Mouse (Mus musculus) lung, adult 2 months (tissue): ENCODE measurements around the gene Nrn1. TPM values are rescaled to one million over a fixed set of nuclear protein-coding genes. Genes with fewer than 3 reads are reported as not detected.
A peak's percentile ranks its signal among the peaks of the same experiment; 100 is the strongest.

Experiments used
- DNase-seq: peaks from one replicate; pipeline ENCODE4 v3.0.0; 2022
- H3K4me1 ChIP-seq: fragments of 200-500 bp; 2 replicates; pipeline ENCODE4 v1.6.1; 2011; ENCODE audit warnings: low read length; ENCODE audit not compliant: control insufficient read depth, insufficient read depth
- H3K4me3 ChIP-seq: fragments of 200-500 bp; replicated peaks from 2 replicates; pipeline ENCODE3; 2011; ENCODE audit warnings: low read depth, mild to moderate bottlenecking, control low read depth, low read length; ENCODE audit errors: extremely low read depth
- CTCF ChIP-seq: fragments of 200-500 bp; IDR thresholded peaks from 2 replicates; pipeline ENCODE4 v1.5.1; 2011; ENCODE audit warnings: mild to moderate bottlenecking, low read length, control low read depth; ENCODE audit not compliant: insufficient read depth
- POLR2A ChIP-seq: fragments of 200-500 bp; IDR thresholded peaks from 2 replicates; pipeline ENCODE4 v1.6.1; 2011; ENCODE audit warnings: low read depth, mild to moderate bottlenecking, control low read depth, low read length, borderline replicate concordance; ENCODE audit errors: extremely low read depth
- WGBS: fragments of 180-500 bp; shearing (Covaris S2); methylation state at CpG from one replicate; pipeline ENCODE4 v1.1.7; 2018; 5-methylcytosine and 5-hydroxymethylcytosine counted together
- polyA plus RNA-seq: library from polyadenylated mRNA; depleted of rRNA; stranded (reverse); fragments of >200 nt; gene quantifications from 2 replicates; pipeline ENCODE4 v1.2.3, GENCODE M21; 2012; rRNA removed

Gene Nrn1
- 9.2 and 12.9 TPM in 2 replicates for polyA plus RNA-seq

DNA sequence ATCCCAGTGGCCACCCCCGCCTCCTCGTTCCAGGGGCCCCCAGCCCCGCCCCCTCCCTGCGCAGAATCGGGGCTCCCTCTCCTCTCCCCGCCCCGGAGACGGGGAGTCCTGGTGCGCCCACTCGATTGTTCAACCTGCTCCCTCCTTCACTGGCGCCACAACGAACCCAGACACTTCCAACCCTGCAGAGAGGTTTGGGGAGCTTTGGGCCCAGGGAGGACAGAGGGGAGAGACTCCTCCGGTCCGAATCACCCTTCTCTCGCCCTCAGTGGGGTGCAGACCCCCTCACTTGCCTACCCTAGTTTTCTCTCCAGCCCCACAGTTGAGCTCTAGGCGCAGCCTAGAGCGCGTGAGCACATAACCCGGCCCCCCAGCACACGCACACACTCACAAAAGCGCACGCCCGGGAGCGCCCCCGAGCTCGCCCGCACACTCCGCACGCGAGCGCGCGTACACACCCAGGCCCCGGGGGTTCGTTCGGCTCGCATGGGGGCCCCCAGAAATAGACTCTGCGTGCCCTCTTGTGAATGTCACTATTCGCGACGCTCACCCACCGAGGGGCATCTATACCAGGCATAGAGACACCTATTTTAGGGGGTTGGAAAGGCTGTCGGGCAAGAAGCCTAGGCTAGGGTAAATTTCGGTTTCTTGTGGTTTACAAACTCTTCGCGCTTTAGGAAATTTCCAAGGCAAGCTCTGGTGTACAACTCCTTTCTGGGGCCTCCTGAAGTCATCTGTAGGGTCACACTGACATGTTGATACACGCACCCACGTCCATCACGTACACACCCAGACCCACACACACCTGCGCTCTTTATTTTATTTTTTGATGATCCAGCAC is at the start of gene Nrn1:
Gene Nrn1, minus strand, starts transcription at position 401 of the 841 bp plus-strand sequence.
- no peak for DNase-seq
- peak within 1 kb of the TSS; percentile 13 for H3K4me3 ChIP-seq

DNA sequence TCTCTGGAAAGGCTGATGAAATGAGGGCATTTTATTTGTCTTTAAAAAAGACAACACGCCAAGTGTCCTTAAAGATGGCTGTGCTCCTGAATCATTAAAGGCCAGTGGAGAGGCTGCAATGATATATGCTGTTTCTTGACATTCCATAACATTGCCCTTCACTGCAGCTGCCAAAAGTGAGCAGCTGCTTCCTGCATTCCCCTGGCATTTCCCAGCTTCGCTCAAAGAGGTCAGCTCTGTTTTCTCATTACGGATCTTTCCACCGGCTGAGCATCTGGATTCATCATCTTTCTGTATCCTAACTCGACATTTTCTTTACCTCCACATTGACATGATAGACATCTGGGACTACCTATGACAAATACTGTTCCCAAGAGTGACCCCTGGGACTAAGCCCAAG is 44.7 kb upstream of the Nrn1 start:
- WGBS, result 54% methylated on average over 5 of the region's 5 CpGs
- DNase-seq, result no peak
- no peak for TF ChIP-seq POLR2A
- TF ChIP-seq CTCF, result no peak
- Histone ChIP-seq H3K4me3 (no peak overlapping the region), H3K4me1 (no peaks in the 10 kb centered on the region)

More for the DNA sequence above, at the start of gene Nrn1:
- 4% methylated on average over 50 of the region's 50 CpGs for WGBS
- peaks cover 14% of the 10 kb centered on the region for H3K4me1 ChIP-seq
- TF ChIP-seq CTCF, result no peak
- no peak for TF ChIP-seq POLR2A

DNA sequence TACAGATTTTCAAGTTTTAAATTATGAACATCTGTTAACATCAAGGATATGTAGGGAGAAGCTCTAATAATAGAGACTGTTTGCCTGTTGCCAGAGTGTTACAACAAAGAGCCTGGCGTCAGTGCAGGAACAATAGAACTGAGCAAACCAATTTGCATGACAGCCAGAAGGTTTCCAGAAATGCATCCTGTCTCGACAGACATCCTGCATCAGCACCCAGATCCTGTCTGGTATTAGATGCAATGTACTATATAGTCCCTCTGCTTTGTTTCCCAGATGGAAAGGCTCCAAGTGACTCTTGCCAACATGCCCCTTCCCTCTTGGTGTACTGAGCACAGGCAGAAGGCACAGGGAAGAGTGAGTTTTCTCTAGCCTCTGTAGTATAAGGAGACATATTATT is 31.9 kb upstream of the Nrn1 start:
- Histone ChIP-seq H3K4me3 (no peak overlapping the region), H3K4me1 (no peaks in the 10 kb centered on the region)
- WGBS, result 43% methylated on average over 2 of the region's 2 CpGs
- DNase-seq, result no peak
- TF ChIP-seq CTCF (no peak), POLR2A (no peak)

DNA sequence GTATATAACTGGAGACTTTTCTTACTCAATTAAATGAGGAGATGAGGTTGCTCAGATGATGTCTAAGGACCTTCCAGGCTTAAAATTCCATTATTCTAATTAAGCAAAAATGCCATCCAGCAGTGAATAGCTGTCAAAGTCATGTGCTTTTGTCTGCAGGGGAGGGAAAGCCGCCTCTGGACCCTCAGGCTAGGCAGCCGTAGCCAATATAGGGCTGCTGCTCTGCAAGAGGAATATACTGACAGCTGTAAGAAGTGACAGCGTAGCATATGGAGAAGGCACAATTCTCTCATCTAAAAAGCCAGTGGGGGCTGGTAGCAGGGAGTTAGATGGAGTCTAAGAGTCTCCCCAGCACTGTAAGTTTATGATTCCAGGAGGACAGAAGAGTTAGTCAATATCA is 16.9 kb upstream of the Nrn1 start:
- DNase-seq, result no peak
- 91% methylated on average over 3 of the region's 3 CpGs for WGBS
- Histone ChIP-seq H3K4me1 (no peaks in the 10 kb centered on the region), H3K4me3 (no peak overlapping the region)
- TF ChIP-seq POLR2A (no peak), CTCF (no peak)

DNA sequence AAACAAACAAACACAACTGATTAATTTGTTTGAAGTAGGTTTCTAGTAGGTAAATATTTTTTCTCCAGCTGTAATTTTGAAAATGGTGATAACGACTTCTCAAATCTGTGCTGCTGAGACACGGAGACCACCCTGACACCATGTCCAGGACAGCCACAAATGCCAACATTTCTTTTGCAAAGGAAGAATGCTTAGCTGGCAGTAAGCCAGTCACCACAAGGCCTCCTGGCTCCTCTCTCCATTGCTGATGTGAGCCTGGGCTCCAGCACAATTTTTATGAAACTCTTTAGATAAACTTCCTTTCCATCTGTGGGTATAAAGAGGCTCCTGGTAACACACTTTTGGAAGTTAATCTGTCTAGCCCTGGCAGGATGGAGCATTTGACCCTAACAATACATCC is 15.1 kb upstream of the Nrn1 start:
- WGBS, result 44% methylated on average over 2 of the region's 2 CpGs
- Histone ChIP-seq H3K4me1 (no peaks in the 10 kb centered on the region), H3K4me3 (no peak overlapping the region)
- TF ChIP-seq POLR2A (no peak), CTCF (no peak)
- no peak for DNase-seq

DNA sequence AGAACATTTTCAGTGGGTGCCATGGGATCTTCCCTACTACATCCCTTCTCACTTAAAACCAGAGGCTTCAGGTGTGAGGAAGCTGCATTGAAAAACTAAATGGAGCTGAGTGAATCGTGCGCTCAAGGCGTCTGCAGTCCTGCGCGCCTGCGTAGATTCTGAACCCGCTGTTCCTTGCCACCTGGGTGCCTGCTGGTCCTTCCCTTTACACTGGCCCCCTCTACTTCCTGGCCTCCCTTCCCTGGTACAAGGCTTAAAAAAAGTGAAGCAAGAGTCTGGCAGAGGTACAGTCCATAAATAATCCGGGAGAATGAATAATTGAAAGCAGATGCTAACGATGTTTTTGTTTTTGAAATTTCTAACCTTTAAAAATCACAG is 1.7 kb upstream of the Nrn1 start:
- TF ChIP-seq CTCF (no peak), POLR2A (no peak)
- no peak for DNase-seq
- H3K4me3 ChIP-seq, result no peak overlapping the region
- peaks cover 12% of the 10 kb centered on the region for H3K4me1 ChIP-seq
- 14% methylated on average over 9 of the region's 9 CpGs for WGBS

DNA sequence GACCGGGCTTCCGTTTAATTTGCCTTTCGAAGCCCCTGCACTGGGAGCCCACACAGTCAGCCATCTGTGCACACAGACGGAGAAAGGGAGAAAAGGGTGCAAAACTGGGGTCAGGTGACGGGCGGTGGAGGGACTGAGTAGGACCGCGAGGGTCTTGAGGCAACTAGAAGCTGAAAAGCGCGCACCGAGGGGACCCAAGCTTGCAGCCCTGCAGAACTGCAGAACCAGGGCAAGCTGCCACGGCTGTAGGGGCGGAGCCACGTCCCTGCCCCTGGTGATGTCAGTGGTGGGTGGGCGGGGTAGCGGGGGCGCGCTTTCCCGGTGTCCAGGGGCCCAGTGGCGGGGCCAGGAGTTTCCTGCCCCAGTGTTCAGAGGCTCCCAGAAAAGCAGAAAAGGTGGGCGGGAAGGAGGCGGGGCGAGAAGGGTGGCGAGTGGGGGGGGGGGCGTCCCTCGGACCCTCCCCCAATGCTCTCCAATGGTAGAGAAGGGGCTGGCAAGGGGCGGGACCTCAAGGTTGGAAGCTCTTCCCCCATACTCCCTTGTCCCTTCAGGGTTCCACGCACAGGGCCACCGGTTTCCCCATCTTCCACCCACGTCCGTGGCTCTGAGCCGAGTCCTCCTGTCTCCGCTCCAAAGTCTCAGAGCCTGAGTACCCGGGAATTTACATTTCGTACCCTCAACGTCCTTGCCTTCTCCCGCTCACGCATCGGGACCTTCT is 1.1 kb upstream of the Nrn1 start:
- TF ChIP-seq CTCF (no peak), POLR2A (no peak)
- 3% methylated on average over 38 of the region's 39 CpGs for WGBS
- Histone ChIP-seq H3K4me1 (peaks cover 14% of the 10 kb centered on the region), H3K4me3 (peak overlapping the region; percentile 15)
- no peak for DNase-seq

DNA sequence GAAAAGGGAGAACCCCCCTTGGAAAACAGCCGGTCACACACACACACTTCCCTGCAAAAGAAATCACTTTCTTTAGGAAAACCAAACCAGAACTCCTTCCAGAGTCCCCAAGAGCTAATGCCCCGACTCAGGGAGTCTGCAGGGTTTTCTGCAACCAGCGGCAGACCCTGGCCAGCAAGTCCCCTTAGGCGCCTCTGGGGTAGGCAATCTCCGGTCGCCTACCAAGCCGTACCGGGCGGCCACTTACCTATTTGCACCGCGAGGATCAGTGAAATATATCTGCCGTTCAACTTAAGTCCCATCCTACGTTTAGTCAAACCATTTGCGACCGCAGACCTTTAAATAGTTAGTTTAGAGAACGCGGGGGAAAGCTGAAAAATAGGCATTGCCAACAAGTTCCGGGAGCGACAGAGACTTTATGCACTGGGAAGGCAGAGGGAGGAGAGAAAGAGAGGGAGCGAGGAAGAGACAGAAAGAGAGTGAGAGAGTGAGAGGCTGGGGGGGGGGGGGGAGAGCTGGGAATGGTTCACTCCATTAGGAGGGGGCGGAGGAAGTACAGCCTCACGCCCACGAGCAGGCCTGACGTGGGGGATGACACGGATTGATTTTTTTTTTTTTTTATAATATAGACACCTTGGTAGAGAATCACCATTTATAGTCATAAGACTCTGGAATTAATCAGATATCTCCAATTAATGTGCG is 791 bp downstream of the Nrn1 start:
- no peak overlapping the region for H3K4me3 ChIP-seq
- TF ChIP-seq CTCF (no peak), POLR2A (no peak)
- H3K4me1 ChIP-seq, result peaks cover 14% of the 10 kb centered on the region
- peak; percentile 19 for DNase-seq
- 4% methylated on average over 26 of the region's 26 CpGs for WGBS

DNA sequence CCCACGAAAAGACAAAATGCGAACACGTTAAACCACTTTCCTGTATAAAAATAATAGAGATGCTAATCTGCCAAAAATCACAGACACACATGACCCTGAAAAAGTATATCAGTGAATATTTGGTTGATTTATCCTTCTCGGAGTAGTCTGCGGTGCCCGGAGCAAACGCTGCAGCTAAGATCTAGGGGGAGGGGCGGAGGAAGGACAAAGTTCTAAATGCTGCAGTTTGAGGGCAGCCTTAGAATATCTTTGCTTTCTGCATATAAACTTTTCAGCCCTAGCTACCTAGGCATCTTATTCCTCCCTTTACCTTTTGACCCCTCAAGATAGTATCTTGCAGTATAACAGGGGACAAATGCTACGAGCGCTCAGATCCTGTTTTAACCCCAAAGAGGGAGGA is 1.4 kb downstream of the Nrn1 start:
- TF ChIP-seq POLR2A (no peak), CTCF (no peak)
- H3K4me3 ChIP-seq, result no peak overlapping the region
- peaks cover 14% of the 10 kb centered on the region for H3K4me1 ChIP-seq
- 7% methylated on average over 10 of the region's 10 CpGs for WGBS
- DNase-seq, result no peak
